Mouse (Mus musculus) ES-Bruce4 (cell line): Measurements from ENCODE around the gene Vmn1r55.

Experiments used
- CTCF ChIP-seq: IDR thresholded peaks from one replicate; pipeline ENCODE4 v1.8.1; 2011; ENCODE audit warnings: low read depth, low read length
- EP300 ChIP-seq: IDR thresholded peaks from 2 replicates; pipeline ENCODE4 v1.6.1; 2011; ENCODE audit warnings: low read depth, low read length; ENCODE audit not compliant: insufficient read depth

DNA sequence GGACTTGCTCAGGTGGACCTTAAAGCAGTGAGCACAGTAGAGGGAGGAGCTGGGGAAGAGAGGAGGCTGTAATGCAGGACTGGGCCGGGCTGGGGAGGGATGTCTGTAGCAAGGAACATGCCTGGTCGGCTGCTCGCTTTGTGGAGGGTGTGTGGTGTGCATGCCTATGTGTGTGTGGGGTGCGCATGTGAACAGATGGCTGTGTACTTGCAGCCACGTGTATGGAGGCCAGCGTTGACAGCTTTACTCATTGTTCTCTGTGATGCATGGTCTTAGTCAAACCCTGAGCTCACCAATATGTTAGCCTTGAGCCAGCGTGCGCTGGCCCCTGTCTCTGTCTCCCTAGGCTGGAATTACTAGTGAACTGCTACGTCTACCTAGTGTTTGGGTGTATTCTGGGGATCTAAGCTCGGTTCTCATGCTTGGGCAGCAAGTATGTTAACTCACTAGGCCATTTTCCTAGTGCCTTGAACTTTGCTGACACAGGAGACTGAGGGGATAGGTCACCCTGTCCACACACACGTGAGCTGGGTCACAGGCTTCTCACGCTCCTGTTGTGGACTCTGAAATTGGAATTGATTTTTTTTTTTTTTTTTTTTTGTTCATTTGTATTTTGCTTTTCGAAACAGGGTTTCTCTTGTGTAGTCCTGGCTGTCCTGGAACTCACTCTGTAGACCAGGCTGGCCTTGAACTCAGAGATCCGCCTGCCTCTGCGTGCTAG, 58.3 kb downstream of the Vmn1r55 start:
- TF ChIP-seq EP300 (no peak), CTCF (no peak)
